Mouse (Mus musculus): ENCODE measurements around the gene Gadl1.

DNA sequence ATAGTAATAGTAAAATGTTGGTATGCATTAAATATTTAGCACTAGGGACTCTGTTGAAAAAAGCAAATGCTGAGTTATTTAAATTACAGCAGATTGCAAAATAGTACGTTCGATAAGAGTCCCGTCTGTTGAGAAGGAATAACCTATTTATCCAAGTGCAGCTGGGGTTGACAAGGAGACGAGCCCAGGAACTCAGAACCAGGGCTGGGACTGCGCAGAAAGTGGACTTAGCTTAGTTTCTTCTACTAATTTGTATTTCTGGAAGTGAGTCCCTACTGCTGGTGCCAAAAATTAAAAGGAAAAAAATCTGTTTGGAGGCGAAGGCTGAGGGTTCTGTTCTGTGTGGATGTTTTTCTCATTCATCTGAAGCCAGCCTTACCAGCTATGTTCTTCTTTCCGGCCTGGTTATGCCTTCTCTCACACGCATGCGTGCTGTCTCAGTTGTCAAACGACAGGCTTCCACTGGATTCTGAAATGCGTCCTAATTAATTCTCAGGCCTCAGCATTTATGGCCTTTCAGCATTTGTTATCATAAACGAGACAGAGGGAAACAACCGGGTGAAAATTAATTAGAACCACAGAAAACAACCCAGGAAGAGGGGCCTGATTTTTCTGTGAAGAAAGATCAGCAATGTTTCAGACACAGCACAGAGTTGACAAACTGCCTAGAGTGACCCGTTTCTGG lies 6.5 kb downstream of the Gadl1 start:
- TF ChIP-seq EP300 (IDR thresholded peaks at IDR 0.05; ENCODE audit: low read depth) (no peak), CTCF (IDR thresholded peaks at IDR 0.05; ENCODE audit: low read depth) (no peak)

All from heart, postnatal 0 days (tissue).